Mouse (Mus musculus) limb, embryonic 11.5 days (tissue): ENCODE measurements at regions not wholly inside any gene's neighbourhood (a gene's known extent, or its start where the extent isn't known, plus 50 kb on each side); places are given as distances from the start of the nearest gene placed in this dataset.

ENCODE experiments used
- ATAC-seq: fragments of 200-750 bp; cut with Nextera tagmentation; 2 replicates; pipeline ENCODE4 v1.8.0; 2017; ENCODE audit warnings: low read depth; ENCODE audit not compliant: insufficient number of reproducible peaks, low FRiP score, low TSS enrichment
- DNase-seq: peaks from one replicate; pipeline ENCODE4 v3.0.0-alpha.2; 2015; ENCODE audit warnings: low spot score
- H3K27ac ChIP-seq: fragments of 300-500 bp; sonication (generic); replicated peaks from 2 replicates; pipeline ENCODE4 v1.5.1; 2014; ENCODE audit warnings: low read depth, mild to moderate bottlenecking, low read length
- H3K27me3 ChIP-seq: fragments of 300-500 bp; sonication (generic); 2 replicates; pipeline ENCODE4 v1.6.1; 2014; ENCODE audit warnings: mild to moderate bottlenecking, low read length, mixed read lengths; ENCODE audit not compliant: control insufficient read depth, insufficient read depth
- H3K36me3 ChIP-seq: fragments of 300-500 bp; sonication (generic); 2 replicates; pipeline ENCODE4 v1.6.1; 2014; ENCODE audit warnings: mild to moderate bottlenecking, low read length, moderate library complexity, mixed read lengths; ENCODE audit not compliant: control insufficient read depth, insufficient read depth
- H3K4me1 ChIP-seq: fragments of 300-500 bp; sonication (generic); 2 replicates; pipeline ENCODE4 v1.6.1; 2014; ENCODE audit warnings: low read length, mixed read lengths; ENCODE audit not compliant: control insufficient read depth, insufficient read depth
- H3K4me2 ChIP-seq: fragments of 300-500 bp; sonication (generic); 2 replicates; pipeline ENCODE4 v1.6.1; 2014; ENCODE audit warnings: low read depth, mild to moderate bottlenecking, moderate library complexity; ENCODE audit not compliant: severe bottlenecking
- H3K4me3 ChIP-seq: fragments of 300-500 bp; sonication (generic); 2 replicates; pipeline ENCODE4 v1.5.1; 2014; ENCODE audit warnings: low read depth, low read length
- H3K9ac ChIP-seq: fragments of 300-500 bp; sonication (generic); 2 replicates; pipeline ENCODE4 v1.6.1; 2014; ENCODE audit warnings: mild to moderate bottlenecking, low read length
- H3K9me3 ChIP-seq: fragments of 300-500 bp; sonication (generic); 2 replicates; pipeline ENCODE4 v1.6.1; 2016; ENCODE audit warnings: low read length; ENCODE audit not compliant: control insufficient read depth
- WGBS: fragments of 180-500 bp; shearing (Covaris S2); extraction: QIAGEN DNeasy Blood & Tissue Kit; methylation state at CpG from one replicate; pipeline ENCODE4 v1.1.7; 2014; 5-methylcytosine and 5-hydroxymethylcytosine counted together

GRCm38 (mm10) chr3:56763896-56764295, 537.9 kb downstream of the Tm4sf1 start:
- no peak for DNase-seq
- Histone ChIP-seq H3K27ac (no peak overlapping the region), H3K4me1 (no peaks in the 10 kb centered on the region), H3K36me3 (no peaks in the 10 kb centered on the region), H3K9me3 (no peaks in the 10 kb centered on the region), H3K4me2 (no peak overlapping the region), H3K9ac (no peak overlapping the region), H3K4me3 (no peak overlapping the region), H3K27me3 (no peaks in the 10 kb centered on the region)
- 82% methylated on average over 6 of the region's 6 CpGs for WGBS
- no peak for ATAC-seq

GRCm38 (mm10) chr3:56753654-56754053, 548.1 kb downstream of the Tm4sf1 start:
- Histone ChIP-seq H3K27me3 (no peaks in the 10 kb centered on the region), H3K9ac (no peak overlapping the region), H3K27ac (no peak overlapping the region), H3K36me3 (no peaks in the 10 kb centered on the region), H3K4me3 (no peak overlapping the region), H3K9me3 (no peaks in the 10 kb centered on the region), H3K4me1 (no peaks in the 10 kb centered on the region), H3K4me2 (no peak overlapping the region)
- DNase-seq: peak; percentile 76
- WGBS: 2% methylated on average over 3 of the region's 3 CpGs
- ATAC-seq: no peak

GRCm38 (mm10) chr3:56751926-56752325, 549.9 kb downstream of the Tm4sf1 start:
- Histone ChIP-seq H3K36me3 (no peaks in the 10 kb centered on the region), H3K4me3 (no peak overlapping the region), H3K27ac (no peak overlapping the region), H3K4me1 (no peaks in the 10 kb centered on the region), H3K9me3 (no peaks in the 10 kb centered on the region), H3K4me2 (no peak overlapping the region), H3K27me3 (no peaks in the 10 kb centered on the region), H3K9ac (no peak overlapping the region)
- DNase-seq (no peak), ATAC-seq (no peak)
- WGBS: 78% methylated on average over 1 of the region's 1 CpGs

- Histone ChIP-seq H3K27me3 (no peaks in the 10 kb centered on the region), H3K27ac (no peak overlapping the region), H3K4me1 (no peaks in the 10 kb centered on the region), H3K9ac (no peak overlapping the region), H3K36me3 (no peaks in the 10 kb centered on the region), H3K4me2 (no peak overlapping the region), H3K9me3 (no peaks in the 10 kb centered on the region), H3K4me3 (no peak overlapping the region)
- ATAC-seq (no peak), DNase-seq (no peak)
Observed at GRCm38 (mm10) chr3:56740902-56741301, 557.4 kb upstream of the Nbea start.

GRCm38 (mm10) chr3:56739451-56739850, 556.0 kb upstream of the Nbea start:
- ATAC-seq (no peak), DNase-seq (no peak)
- H3K27me3 ChIP-seq: no peaks in the 10 kb centered on the region
- no peaks in the 10 kb centered on the region for H3K36me3 ChIP-seq
- no peak overlapping the region for H3K27ac ChIP-seq
- H3K4me3 ChIP-seq: no peak overlapping the region
- no peaks in the 10 kb centered on the region for H3K4me1 ChIP-seq
- H3K9me3 ChIP-seq: no peaks in the 10 kb centered on the region
- H3K4me2 ChIP-seq: no peak overlapping the region
- no peak overlapping the region for H3K9ac ChIP-seq
- WGBS: 91% methylated on average over 3 of the region's 3 CpGs

- ATAC-seq: no peak
- H3K27ac ChIP-seq: no peak overlapping the region
- WGBS: 65% methylated on average over 3 of the region's 3 CpGs
- no peaks in the 10 kb centered on the region for H3K36me3 ChIP-seq
- H3K27me3 ChIP-seq: no peaks in the 10 kb centered on the region
- no peak overlapping the region for H3K4me2 ChIP-seq
- no peak for DNase-seq
- no peaks in the 10 kb centered on the region for H3K9me3 ChIP-seq
- H3K4me3 ChIP-seq: no peak overlapping the region
- H3K9ac ChIP-seq: no peak overlapping the region
- H3K4me1 ChIP-seq: no peaks in the 10 kb centered on the region
Observed at GRCm38 (mm10) chr3:56730849-56731248, 547.3 kb upstream of the Nbea start.

- no peak for ATAC-seq
- no peaks in the 10 kb centered on the region for H3K27me3 ChIP-seq
Observed at GRCm38 (mm10) chr3:56724991-56725390, 541.5 kb upstream of the Nbea start.

GRCm38 (mm10) chr3:56708260-56708659, 524.8 kb upstream of the Nbea start:
- Histone ChIP-seq H3K27me3 (no peaks in the 10 kb centered on the region), H3K36me3 (no peaks in the 10 kb centered on the region), H3K4me2 (no peak overlapping the region), H3K27ac (no peak overlapping the region), H3K4me1 (0 out of 2 replicates have a peak, but pooled peaks cover 2% of the 10 kb centered on the region), H3K9me3 (no peaks in the 10 kb centered on the region), H3K9ac (no peak overlapping the region), H3K4me3 (no peak overlapping the region)
- DNase-seq (no peak), ATAC-seq (no peak)
- WGBS: 17% methylated on average over 1 of the region's 1 CpGs

More at GRCm38 (mm10) chr3:56724991-56725390, 541.5 kb upstream of the Nbea start:
- Histone ChIP-seq H3K4me2 (no peak overlapping the region), H3K4me1 (no peaks in the 10 kb centered on the region), H3K9me3 (no peaks in the 10 kb centered on the region), H3K36me3 (no peaks in the 10 kb centered on the region), H3K9ac (no peak overlapping the region), H3K27ac (no peak overlapping the region), H3K4me3 (no peak overlapping the region)
- no peak for DNase-seq

- 0 out of 2 replicates have a peak, but pooled peaks cover 2% of the 10 kb centered on the region for H3K4me1 ChIP-seq
- no peak overlapping the region for H3K9ac ChIP-seq
- no peaks in the 10 kb centered on the region for H3K36me3 ChIP-seq
- H3K4me2 ChIP-seq: no peak overlapping the region
- no peak for ATAC-seq
- H3K9me3 ChIP-seq: no peaks in the 10 kb centered on the region
- no peak overlapping the region for H3K4me3 ChIP-seq
- DNase-seq: no peak
- 18% methylated on average over 3 of the region's 3 CpGs for WGBS
- H3K27ac ChIP-seq: no peak overlapping the region
- H3K27me3 ChIP-seq: no peaks in the 10 kb centered on the region
Observed at GRCm38 (mm10) chr3:56707312-56707711, 523.8 kb upstream of the Nbea start.
